Mouse (Mus musculus) embryonic fibroblast, embryonic 13.5 days (primary cell): ENCODE measurements around the gene St6gal1.

Experiments
- CTCF ChIP-seq: IDR thresholded peaks from 2 replicates; pipeline ENCODE4 v1.5.1; 2011; ENCODE audit warnings: mild to moderate bottlenecking, control low read depth, low read length, moderate library complexity, borderline replicate concordance; ENCODE audit not compliant: insufficient read depth
- POLR2A ChIP-seq: IDR thresholded peaks from 2 replicates; pipeline ENCODE4 v1.6.1; 2011; ENCODE audit warnings: low read depth, mild to moderate bottlenecking, control low read depth, low read length, moderate library complexity

DNA sequence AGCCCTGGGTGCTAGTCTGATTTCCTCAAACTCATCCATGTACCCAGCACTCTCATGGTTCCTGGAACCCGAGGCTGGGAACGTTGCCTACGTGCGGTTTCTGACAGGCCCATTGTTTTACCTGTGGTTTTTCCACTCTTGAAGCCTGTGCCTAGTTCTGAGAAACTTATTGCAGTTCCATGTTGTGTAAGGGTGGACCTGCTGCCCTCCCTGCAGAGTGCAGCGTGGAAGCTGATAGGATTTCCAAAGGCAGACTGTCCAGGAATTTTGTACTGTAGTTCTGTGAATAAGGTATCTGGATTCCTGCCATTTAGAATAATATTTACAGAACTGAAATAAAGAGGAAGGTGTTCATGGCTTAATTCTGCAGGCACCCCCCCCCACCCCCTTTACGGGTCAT, 102.1 kb downstream of the St6gal1 start:
- TF ChIP-seq CTCF (no peak), POLR2A (no peak)
